Mouse (Mus musculus): ENCODE data around the gene St6galnac6. TPM values are rescaled to one million over a fixed set of nuclear protein-coding genes. Genes with fewer than 3 reads are reported as not detected.

Gene St6galnac6
- polyA plus RNA-seq, 1 experiment from 2014 or later = 5.2 TPM

GRCm38 (mm10) chr2:32629276-32629976 is 29.9 kb downstream of the St6galnac6 start:
- Histone ChIP-seq H3K4me3 (ENCODE audit: low read depth, low read length) (no peak overlapping the region), H3K36me3 (ENCODE audit: control insufficient read depth, insufficient read depth, low read length) (no peaks in the 10 kb centered on the region), H3K27ac (ENCODE audit: low read depth, low read length) (peak overlapping the region; percentile 48; the same call in 1 of the 2 replicates), H3K27me3 (ENCODE audit: control insufficient read depth, insufficient read depth, low read length) (no peaks in the 10 kb centered on the region), H3K9me3 (ENCODE audit: control insufficient read depth, low read length) (no peaks in the 10 kb centered on the region), H3K4me2 (ENCODE audit: low read depth, low read length) (peak overlapping the region; percentile 7; the same call in 1 of the 2 replicates), H3K9ac (replicated peaks; ENCODE audit: low read depth, low read length) (no peak overlapping the region), H3K4me1 (ENCODE audit: control insufficient read depth, insufficient read depth, low read length) (peaks cover 38% of the 10 kb centered on the region)
- ATAC-seq (ENCODE audit: low read depth) = peak; percentile 64
- WGBS = 35% methylated on average over 9 of the region's 9 CpGs

DNA sequence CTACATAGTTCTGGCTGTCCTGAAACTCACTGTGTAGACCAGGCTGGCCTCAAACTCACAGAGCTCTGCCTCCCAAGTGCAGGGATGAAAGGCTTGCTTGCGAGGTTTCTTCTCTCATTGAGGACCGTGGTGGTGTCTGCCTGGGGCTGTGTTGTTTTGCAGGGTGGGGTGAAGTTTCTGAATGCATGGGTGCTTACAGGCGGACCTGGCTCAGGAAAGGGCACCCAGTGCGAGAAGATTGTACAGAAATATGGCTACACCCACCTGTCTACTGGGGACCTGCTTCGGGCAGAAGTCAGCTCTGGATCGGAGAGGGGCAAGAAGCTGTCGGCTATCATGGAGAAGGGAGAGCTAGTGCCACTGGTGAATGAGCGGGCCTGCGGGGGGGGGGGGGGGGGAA is 30.5 kb downstream of the St6galnac6 start:
- Histone ChIP-seq H3K36me3 (ENCODE audit: control insufficient read depth, insufficient read depth, low read length) (no peaks in the 10 kb centered on the region), H3K4me1 (ENCODE audit: control insufficient read depth, insufficient read depth, low read length) (peaks cover 37% of the 10 kb centered on the region), H3K4me3 (ENCODE audit: low read depth, low read length) (no peak overlapping the region), H3K9ac (replicated peaks; ENCODE audit: low read depth, low read length) (no peak overlapping the region), H3K9me3 (ENCODE audit: control insufficient read depth, low read length) (no peaks in the 10 kb centered on the region), H3K27me3 (ENCODE audit: control insufficient read depth, insufficient read depth, low read length) (no peaks in the 10 kb centered on the region), H3K27ac (ENCODE audit: low read depth, low read length) (no peak overlapping the region), H3K4me2 (ENCODE audit: low read depth, low read length) (peak overlapping the region; percentile 7; the same call in 1 of the 2 replicates)
- WGBS = 73% methylated on average over 8 of the region's 9 CpGs
- ATAC-seq (ENCODE audit: low read depth) = no peak

DNA sequence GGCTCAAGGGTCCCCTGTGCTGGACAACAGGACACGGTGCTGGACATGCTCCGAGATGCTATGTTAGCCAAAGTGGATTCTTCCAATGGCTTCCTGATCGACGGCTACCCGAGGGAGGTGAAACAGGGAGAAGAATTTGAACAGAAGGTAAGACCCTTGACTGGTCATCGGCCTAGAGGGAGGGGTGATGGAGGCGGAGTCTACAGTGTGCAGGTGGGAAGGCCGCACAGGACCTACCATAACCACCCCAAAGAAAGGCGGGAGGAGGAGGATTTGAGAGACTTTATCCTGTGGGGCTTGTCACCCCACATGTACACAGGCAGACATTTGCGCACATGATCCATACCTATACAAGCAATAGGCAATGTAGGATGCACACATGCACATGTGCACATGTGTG is 31.5 kb downstream of the St6galnac6 start:
- no peaks in the 10 kb centered on the region for H3K9me3 ChIP-seq (ENCODE audit: control insufficient read depth, low read length)
- H3K4me3 ChIP-seq (ENCODE audit: low read depth, low read length) = no peak overlapping the region
- no peak for ATAC-seq (ENCODE audit: low read depth)
- no peak overlapping the region for H3K27ac ChIP-seq (ENCODE audit: low read depth, low read length)
- no peak overlapping the region for H3K4me2 ChIP-seq (ENCODE audit: low read depth, low read length)
- no peaks in the 10 kb centered on the region for H3K27me3 ChIP-seq (ENCODE audit: control insufficient read depth, insufficient read depth, low read length)
- H3K9ac ChIP-seq (replicated peaks; ENCODE audit: low read depth, low read length) = no peak overlapping the region
- H3K36me3 ChIP-seq (ENCODE audit: control insufficient read depth, insufficient read depth, low read length) = no peaks in the 10 kb centered on the region
- peaks cover 28% of the 10 kb centered on the region for H3K4me1 ChIP-seq (ENCODE audit: control insufficient read depth, insufficient read depth, low read length)
- WGBS = 88% methylated on average over 10 of the region's 10 CpGs

DNA sequence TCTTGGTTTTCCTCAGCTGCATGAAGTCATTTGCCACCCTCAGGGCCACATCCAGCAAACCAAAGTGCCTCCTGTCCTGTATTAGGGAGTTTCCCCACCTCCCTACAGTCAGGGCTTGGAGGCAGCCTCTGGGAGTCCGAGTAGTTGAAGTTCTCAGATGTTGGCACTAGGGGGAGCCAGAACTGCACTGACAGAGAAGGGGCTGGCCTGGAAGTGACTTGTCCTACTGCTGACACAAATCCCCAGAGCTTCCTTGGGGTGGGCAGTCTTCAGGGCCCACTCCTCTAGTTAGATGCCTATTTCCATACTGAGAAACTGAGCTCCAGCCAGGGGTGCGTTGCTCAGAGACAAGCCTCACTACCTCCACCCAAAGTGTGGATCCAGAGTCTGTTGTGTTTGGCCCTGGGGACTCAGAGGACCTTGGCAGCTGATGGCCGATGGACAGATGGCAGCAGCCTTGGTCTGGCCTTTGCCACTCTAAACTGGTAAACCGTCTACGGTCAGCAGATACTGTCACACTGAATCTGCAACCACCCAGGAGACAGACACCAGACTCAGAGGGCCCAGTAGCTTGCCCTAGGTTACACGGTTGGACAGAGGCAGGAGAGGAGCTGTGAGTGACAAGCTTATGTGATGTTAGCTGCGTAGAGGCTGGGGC is 32.4 kb downstream of the St6galnac6 start:
- no peaks in the 10 kb centered on the region for H3K36me3 ChIP-seq (ENCODE audit: control insufficient read depth, insufficient read depth, low read length)
- no peaks in the 10 kb centered on the region for H3K27me3 ChIP-seq (ENCODE audit: control insufficient read depth, insufficient read depth, low read length)
- WGBS = 50% methylated on average over 7 of the region's 7 CpGs
- no peak overlapping the region for H3K4me3 ChIP-seq (ENCODE audit: low read depth, low read length)
- H3K9ac ChIP-seq (replicated peaks; ENCODE audit: low read depth, low read length) = no peak overlapping the region
- H3K27ac ChIP-seq (ENCODE audit: low read depth, low read length) = no peak overlapping the region
- ATAC-seq (ENCODE audit: low read depth) = no peak; the same call in 1 of the 2 replicates
- no peaks in the 10 kb centered on the region for H3K9me3 ChIP-seq (ENCODE audit: control insufficient read depth, low read length)
- no peak overlapping the region for H3K4me2 ChIP-seq (ENCODE audit: low read depth, low read length)
- peaks cover 19% of the 10 kb centered on the region for H3K4me1 ChIP-seq (ENCODE audit: control insufficient read depth, insufficient read depth, low read length)

DNA sequence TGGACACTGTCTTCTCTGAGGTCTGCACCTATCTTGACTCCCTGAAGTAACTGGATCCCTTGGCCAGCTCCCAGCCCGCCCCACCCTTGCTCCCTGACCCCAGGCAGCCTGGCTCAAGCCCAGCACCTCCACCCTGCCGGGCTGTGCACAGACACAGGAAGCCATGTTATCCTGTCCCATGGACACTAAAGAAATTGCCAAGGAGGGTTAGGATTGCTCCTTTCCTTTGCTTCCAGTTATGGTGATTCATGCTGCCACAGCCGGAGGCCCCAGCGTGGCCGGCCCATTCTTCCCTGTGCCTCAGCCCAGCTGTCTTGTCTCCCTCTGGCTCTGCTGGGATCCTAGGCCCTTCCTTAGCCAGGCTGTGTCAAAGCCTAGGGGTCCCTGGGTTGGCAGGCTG is 34.2 kb downstream of the St6galnac6 start:
- WGBS = 88% methylated on average over 5 of the region's 5 CpGs
- no peaks in the 10 kb centered on the region for H3K36me3 ChIP-seq (ENCODE audit: control insufficient read depth, insufficient read depth, low read length)
- H3K27ac ChIP-seq (ENCODE audit: low read depth, low read length) = no peak overlapping the region
- no peak for ATAC-seq (ENCODE audit: low read depth)
- H3K9ac ChIP-seq (replicated peaks; ENCODE audit: low read depth, low read length) = no peak overlapping the region
- no peak overlapping the region for H3K4me3 ChIP-seq (ENCODE audit: low read depth, low read length)
- H3K4me1 ChIP-seq (ENCODE audit: control insufficient read depth, insufficient read depth, low read length) = peaks cover 7% of the 10 kb centered on the region
- H3K4me2 ChIP-seq (ENCODE audit: low read depth, low read length) = no peak overlapping the region
- no peaks in the 10 kb centered on the region for H3K9me3 ChIP-seq (ENCODE audit: control insufficient read depth, low read length)
- no peaks in the 10 kb centered on the region for H3K27me3 ChIP-seq (ENCODE audit: control insufficient read depth, insufficient read depth, low read length)

GRCm38 (mm10) chr2:32634277-32635105 is 35.0 kb downstream of the St6galnac6 start:
- H3K9me3 ChIP-seq (ENCODE audit: control insufficient read depth, low read length) = no peaks in the 10 kb centered on the region
- H3K4me3 ChIP-seq (ENCODE audit: low read depth, low read length) = no peak overlapping the region
- no peaks in the 10 kb centered on the region for H3K36me3 ChIP-seq (ENCODE audit: control insufficient read depth, insufficient read depth, low read length)
- no peak overlapping the region for H3K4me2 ChIP-seq (ENCODE audit: low read depth, low read length)
- 87% methylated on average over 10 of the region's 10 CpGs for WGBS
- no peak overlapping the region for H3K9ac ChIP-seq (replicated peaks; ENCODE audit: low read depth, low read length)
- no peak for ATAC-seq (ENCODE audit: low read depth)
- H3K4me1 ChIP-seq (ENCODE audit: control insufficient read depth, insufficient read depth, low read length) = no peaks in the 10 kb centered on the region
- H3K27me3 ChIP-seq (ENCODE audit: control insufficient read depth, insufficient read depth, low read length) = no peaks in the 10 kb centered on the region
- no peak overlapping the region for H3K27ac ChIP-seq (ENCODE audit: low read depth, low read length)

- Histone ChIP-seq H3K4me1 (ENCODE audit: control insufficient read depth, insufficient read depth, low read length) (no peaks in the 10 kb centered on the region), H3K27ac (ENCODE audit: low read depth, low read length) (no peak overlapping the region), H3K36me3 (ENCODE audit: control insufficient read depth, insufficient read depth, low read length) (no peaks in the 10 kb centered on the region), H3K9me3 (ENCODE audit: control insufficient read depth, low read length) (no peaks in the 10 kb centered on the region), H3K4me3 (ENCODE audit: low read depth, low read length) (no peak overlapping the region), H3K4me2 (ENCODE audit: low read depth, low read length) (no peak overlapping the region), H3K27me3 (ENCODE audit: control insufficient read depth, insufficient read depth, low read length) (no peaks in the 10 kb centered on the region), H3K9ac (replicated peaks; ENCODE audit: low read depth, low read length) (no peak overlapping the region)
- ATAC-seq (ENCODE audit: low read depth) = no peak
- 90% methylated on average over 7 of the region's 7 CpGs for WGBS
Measured at GRCm38 (mm10) chr2:32636617-32637016, 37.1 kb downstream of the St6galnac6 start.

- H3K27me3 ChIP-seq (ENCODE audit: control insufficient read depth, insufficient read depth, low read length) = no peaks in the 10 kb centered on the region
- no peak overlapping the region for H3K9ac ChIP-seq (replicated peaks; ENCODE audit: low read depth, low read length)
- WGBS = 46% methylated on average over 11 of the region's 11 CpGs
- no peaks in the 10 kb centered on the region for H3K4me1 ChIP-seq (ENCODE audit: control insufficient read depth, insufficient read depth, low read length)
- H3K27ac ChIP-seq (ENCODE audit: low read depth, low read length) = no peak overlapping the region
- H3K4me2 ChIP-seq (ENCODE audit: low read depth, low read length) = no peak overlapping the region
- H3K9me3 ChIP-seq (ENCODE audit: control insufficient read depth, low read length) = no peaks in the 10 kb centered on the region
- no peak for ATAC-seq (ENCODE audit: low read depth)
- no peak overlapping the region for H3K4me3 ChIP-seq (ENCODE audit: low read depth, low read length)
- no peaks in the 10 kb centered on the region for H3K36me3 ChIP-seq (ENCODE audit: control insufficient read depth, insufficient read depth, low read length)
Measured at GRCm38 (mm10) chr2:32637778-32638281, 38.3 kb downstream of the St6galnac6 start.

All from neural tube, embryonic 14.5 days (tissue).